Mouse (Mus musculus) layer of hippocampus, postnatal 14 days (tissue): ENCODE data around the gene Dock7. TPM values are rescaled to one million over a fixed set of nuclear protein-coding genes. Genes with fewer than 3 reads are reported as not detected.
"Not testable (repeated sequence)": the region's sequence is repeated elsewhere in the genome, so short reads cannot be mapped to it uniquely, and the experiment has no call there.

ENCODE experiments used
- DNase-seq, 2 experiments: peaks; one replicate each; pipeline ENCODE4 v3.0.0; 2021 to 2022; ENCODE audit warnings: low spot score in 2 of 2, mixed read lengths in 1 of 2
- total RNA-seq, 2 experiments: library from RNA; stranded (reverse); gene quantifications; 2 replicates each; pipeline ENCODE4 v1.2.3; 2021

Gene Dock7
- total RNA-seq, 2 experiments from 2014 or later: 36.2 to 42.4 TPM

DNA sequence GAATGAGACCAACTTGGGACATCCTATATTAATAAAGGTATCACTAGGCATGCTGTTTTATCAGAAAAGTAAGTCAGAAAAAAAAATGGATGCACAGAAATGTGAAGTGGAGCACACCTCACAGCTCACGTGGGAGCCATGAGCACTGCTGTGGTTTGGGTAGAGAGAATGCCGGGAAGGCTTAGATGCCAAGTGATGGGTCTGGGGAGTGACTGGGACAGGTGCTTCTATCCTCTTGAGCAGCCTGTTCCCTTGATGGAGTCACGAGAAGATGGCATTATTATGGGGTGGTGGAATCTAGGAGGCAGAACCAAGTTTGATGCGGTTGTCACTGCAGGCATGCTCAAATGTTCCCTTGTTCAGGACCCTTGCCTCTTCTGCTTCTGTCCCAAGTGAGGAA is 109.7 kb downstream of the Dock7 start:
- DNase-seq: no peak

DNA sequence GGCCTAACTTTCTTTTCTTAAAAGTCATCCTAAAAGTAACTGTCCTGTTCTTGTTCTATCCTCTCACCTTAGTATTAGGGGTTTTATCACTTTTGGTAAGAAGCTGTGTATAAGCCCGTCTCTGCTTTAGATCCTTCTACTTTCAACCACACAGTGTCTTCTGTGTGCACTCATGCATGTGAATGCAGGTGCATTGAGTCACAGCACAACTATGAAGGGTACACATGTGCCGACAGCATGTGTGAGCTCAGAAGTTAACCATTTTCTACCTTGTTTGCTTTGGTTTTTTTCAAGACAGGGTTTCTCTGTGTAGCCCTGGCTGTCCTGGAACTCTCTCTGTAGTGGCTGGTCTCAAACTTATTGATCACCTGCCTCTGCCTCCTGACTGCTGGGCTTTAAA is 114.4 kb downstream of the Dock7 start:
- no peak for DNase-seq

DNA sequence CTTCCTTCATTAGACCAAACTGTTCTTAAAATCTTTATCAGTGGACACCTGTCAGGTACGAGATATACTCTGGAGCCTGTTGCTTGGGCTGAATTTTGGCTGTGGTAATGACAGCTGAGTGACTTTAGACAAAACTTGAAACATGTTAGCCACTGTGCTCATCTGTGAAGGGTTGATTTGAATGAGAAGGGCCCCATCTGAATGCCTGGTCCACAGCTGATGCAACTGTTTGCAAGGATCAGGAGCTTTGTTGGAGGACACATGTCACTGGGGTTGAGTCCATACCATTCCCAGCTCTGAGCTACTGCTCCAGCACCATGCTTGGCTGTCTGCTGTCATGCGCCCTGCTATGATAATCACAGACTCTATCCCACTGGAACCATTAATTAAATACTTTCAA is 115.1 kb downstream of the Dock7 start:
- DNase-seq: no peak

DNA sequence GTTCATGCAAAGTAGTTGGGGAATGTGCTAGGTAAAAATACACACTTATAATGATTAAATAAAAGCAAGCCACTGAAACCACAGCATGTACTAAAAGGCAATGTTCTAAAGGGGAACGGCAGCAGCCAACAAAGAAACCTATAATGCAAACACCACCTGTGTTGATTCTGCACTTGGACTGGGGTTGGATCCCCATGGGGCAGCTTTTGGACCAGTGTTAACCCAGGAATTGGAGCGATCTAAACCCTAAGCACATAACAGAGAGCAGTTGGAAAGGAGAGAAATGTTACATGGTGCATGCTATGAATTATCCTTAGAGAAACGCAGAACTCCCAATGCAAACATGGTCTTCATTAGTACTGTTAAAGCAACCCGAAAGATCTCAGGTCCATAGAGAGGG is 127.2 kb downstream of the Dock7 start:
- DNase-seq: no peak

DNA sequence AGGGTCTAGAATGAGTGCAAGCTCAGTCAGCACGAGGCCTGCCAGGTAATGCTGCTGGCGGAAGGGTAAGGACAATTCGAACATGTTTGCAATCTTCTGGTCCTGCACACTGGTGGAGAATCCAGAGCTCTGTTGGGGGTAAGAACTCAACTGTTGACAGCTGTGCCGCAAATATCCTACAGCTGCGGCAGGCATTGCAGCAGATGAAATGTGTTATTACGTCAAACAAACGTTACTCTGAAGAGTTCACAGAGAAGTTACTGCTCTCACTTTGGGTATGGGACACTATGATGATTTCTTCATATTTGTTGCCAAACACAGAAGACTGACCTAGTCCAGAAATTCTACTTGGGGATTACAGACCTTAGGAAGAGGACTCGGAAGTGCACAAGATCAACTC is 136.0 kb downstream of the Dock7 start:
- no peak for DNase-seq

DNA sequence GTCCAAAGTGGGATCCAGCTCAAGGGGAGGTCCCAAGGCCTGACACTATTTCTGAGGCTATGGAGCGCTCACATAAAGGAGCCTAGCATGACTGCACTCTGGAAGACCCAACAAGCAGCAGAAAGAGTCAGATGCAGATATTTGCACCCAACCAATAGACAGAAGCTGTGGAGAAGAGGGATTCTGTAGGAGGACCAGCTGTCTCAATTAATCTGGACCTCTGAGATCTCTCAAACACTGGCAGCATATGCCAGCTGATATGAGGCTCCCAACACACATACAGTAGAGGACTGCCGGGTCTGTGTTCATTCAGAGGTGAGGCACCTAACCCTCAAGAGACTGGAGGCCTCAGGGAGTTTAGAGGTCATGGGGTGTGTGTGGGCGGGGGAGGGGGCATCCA is 140.7 kb downstream of the Dock7 start:
- DNase-seq: peak in 1 of 2 experiments; percentile 13

DNA sequence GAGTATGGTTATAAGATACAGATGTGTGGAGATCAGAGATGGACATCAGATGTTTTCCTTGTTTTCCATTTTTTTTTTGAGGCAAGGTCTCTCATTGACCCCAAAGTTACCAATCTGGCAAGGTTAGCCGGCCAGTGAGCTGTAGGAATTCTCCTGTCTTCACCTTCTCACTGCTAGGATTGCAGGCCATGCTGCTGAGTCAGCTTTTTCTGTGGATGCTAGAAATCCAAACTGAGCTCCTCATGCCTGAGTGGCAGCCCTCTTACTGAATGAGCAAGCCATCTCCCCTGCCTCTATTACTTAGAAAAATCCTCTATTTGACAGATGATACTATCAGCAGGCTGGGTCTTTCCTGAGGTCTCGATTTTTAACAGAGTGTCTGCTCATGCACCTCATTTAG is 142.0 kb downstream of the Dock7 start:
- DNase-seq: no peak

DNA sequence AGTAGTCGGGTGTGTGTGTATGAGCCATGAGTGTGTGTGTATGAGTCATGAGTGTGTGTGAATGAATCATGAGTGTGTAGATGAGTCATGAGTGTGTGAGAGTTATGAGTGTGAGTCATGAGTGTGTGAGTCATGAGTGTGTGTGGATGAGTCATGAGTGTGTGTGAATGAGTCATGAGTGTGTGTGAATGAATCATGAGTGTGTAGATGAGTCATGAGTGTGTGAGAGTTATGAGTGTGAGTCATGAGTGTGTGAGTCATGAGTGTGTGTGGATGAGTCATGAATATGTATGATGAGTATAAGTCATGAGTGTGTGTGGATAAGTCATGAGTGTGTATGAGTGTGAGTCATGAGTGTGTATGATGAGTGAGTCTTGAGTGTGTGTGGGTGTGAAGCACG is 142.4 kb downstream of the Dock7 start:
- not testable (repeated sequence) for DNase-seq

DNA sequence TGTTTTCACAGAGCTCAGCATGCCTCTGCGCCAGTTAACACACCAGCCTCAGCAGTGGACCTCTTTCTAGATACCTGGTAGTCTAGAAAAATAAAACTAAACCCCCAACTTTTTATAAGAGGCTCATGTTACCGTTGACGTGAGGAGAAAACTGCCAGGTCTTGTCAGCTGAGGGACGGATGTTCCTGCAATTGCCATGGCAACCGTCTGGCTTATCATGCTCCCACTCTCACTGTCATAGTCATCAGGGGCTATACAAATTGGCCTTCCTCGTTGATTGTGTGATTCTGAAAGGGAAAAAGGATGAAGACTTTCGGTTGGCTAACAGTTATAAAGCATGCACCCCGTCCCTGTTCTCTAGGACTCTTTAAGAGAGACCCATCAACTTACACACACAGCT is 145.0 kb downstream of the Dock7 start:
- peak in 1 of 2 experiments; percentile 57 for DNase-seq

DNA sequence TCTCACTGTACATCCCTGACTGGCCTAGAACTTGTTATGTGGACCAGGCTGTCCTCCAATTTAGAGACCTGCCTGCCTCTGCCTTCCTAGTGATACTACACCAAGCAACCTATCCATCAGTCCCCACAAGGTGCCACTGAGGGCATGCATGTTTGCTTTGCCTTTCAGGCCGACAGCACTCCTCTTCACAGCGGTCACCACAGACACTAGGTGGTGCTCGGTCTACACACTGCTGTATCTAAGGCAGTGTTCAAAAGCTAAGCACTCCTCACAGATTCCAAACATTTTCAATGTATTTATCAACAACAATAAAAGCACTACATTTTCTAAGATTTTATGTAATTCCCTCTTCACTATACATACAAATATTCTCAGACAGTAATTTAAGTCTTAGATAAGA is 150.8 kb downstream of the Dock7 start:
- DNase-seq: no peak

DNA sequence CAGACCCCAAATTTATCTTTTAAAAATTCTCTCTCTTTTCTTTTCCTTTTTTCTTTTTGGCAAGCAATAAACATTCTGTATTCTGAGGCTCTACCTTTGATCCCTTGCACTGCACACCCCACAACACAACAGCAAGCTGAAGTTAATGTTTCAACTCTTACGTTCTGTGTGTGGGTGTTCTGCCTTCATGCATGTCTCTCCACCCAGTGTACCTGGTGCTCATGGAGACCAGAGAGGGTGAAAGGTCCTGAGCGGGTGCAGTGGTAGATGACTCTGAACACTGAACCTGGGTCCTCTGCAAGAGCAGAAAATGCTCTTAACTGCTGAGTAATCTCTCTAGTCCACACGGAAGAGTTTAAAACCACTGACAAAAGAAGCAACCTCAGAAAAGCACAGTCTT is 160.5 kb downstream of the Dock7 start:
- DNase-seq: no peak

DNA sequence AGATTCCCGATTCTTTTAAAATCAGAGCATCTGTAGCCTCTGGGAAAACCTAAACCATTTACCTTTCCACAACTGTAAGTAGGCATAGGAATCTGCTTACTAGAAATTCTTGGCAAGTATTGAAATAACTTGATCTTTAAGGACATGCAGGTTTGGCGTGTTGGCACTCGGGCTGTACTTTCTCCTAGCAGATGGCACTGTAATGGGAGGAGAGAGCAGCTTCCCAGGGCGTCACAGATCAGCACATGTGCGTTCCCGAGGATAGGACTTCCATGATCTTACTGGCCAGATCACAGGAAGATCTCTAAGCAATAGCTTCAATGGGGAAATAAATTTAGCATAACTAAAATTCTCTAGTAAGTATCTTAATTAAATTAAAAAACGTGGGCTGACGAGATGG is 164.7 kb downstream of the Dock7 start:
- no peak for DNase-seq

DNA sequence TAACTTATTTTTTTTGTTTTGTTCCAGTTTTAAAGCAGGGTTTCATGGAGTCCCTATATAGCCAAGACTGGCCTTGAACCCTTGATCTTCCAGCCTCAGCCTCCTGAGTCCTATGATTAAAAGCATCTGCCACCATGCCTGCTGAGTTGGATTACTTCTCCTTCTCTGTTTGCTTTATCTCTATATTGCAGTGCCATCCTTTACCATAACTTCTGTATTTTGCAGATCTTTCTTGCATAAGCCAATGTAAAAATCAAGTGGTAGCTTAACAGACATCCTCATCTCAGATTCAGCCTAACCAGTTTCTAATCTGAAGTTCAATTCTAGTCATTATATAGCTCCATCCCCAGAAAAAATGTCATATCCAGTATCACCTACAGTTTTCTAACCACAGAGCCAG is 170.2 kb downstream of the Dock7 start:
- no peak for DNase-seq

DNA sequence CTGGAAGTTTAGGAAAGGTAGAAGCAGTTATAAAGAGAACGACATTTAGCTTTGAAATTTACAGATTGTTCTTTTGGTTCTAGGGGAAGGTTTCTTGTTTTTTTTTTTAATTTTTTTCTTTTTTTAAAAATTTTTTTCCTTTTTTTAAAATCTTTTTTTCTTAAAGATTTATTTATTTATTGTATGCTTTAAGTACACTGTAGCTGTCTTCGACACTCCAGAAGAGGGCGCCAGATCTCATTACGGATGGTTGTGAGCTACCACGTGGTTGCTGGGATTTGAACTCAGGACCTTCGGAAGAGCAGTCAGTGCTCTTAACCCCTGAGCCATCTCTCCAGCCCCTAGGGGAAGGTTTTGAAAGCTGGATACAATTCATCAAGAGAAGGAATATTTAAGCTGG is 182.5 kb downstream of the Dock7 start:
- not testable (repeated sequence) for DNase-seq

DNA sequence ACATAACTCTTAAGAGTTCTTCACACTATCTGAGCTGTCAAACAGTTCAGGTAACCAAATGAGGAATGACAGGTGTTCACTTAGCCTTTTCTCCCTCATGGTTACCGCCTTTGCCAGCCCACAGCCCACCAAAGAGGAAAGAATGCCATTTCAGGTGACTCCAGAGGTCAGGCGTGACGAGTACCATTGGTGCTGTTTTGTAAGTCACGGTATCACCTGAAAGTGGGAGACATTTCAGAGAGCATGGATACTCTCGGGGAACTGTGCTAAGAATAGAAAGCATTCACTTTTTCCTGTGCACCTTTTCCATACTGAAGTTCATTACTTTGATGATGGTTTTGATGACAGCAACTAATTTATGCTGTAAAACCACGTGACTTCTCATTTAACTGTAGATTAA is 184.7 kb downstream of the Dock7 start:
- no peak for DNase-seq

DNA sequence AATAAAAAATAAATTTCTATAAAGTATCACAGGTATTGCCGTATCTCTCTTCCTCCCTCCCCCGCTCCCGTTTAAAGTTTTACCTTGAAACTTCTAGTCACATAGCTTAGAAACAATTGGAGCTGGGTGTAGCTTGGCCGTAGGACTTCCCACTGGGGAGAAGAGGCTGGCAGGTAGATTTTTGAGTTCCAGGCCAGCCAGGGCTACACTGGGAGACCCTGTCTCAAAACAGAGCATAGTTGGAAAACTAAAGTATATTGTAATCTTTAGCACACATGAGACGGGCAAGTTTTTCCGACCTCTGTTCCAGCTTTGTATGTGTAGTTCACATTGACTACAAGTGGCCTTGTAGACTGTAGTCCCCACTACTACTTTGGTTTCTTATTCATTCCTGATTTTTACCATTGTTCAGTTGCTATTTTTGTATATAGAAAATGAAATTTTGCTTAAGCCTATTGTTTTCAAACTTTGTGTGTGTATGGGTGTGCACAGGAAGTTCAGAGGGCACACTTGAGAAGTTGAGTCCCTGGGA is 195.4 kb downstream of the Dock7 start:
- DNase-seq: no peak

DNA sequence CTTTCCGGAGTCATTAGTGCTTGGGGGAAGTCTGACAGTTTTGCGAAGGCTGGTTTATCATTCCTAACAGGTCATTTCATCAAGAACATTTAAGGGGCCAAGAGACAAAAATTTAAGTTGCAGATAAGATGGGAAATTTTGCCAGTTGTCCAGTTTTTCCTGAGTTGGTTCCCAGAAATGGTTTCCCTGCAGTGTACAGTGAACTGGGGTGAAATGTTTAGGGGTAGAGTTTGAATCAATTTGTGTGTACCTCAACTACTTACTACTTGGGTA is 195.9 kb downstream of the Dock7 start:
- DNase-seq: no peak

DNA sequence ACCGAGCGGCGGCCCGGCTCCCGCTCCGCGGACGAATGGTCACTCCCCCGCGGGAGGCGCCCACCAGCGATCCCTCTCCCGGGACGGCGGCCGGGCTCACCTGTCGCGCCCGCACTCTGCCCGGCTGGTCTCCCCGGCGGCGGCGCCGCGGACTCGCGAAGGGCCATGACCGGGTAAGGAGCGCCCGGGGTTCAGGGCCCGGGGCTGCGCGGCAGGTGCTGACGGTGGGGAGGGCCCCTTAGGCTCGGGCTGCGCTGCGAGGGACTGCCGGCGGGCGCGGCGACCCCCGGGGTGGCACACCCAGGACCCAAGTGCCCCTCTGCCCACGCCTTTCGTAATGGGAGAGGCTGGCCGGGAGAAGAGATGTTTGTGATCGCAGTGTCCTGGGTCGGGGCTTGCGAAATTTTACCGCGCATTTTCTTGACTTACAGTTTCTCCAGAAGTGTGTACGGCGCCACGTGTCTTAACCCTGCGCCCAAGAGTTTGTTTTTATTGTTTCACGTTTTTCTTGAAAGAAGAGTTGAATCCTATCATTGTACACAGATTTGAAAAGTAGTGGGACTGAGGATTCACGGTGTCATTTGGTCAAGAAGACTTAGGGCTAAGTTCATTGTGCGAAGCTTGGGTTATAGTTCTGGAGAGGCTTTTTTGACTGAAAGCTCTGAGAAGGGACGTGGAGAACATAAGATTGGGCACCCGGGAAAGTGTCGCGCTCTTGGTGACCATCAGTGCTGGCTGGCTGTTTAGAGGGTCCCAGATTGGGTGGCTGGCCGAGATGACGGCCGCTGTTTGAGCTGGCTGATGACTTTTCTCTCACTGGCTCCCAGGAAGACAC is 196.4 kb downstream of the Dock7 start:
- peak in 1 of 2 experiments; percentile 25 for DNase-seq

DNA sequence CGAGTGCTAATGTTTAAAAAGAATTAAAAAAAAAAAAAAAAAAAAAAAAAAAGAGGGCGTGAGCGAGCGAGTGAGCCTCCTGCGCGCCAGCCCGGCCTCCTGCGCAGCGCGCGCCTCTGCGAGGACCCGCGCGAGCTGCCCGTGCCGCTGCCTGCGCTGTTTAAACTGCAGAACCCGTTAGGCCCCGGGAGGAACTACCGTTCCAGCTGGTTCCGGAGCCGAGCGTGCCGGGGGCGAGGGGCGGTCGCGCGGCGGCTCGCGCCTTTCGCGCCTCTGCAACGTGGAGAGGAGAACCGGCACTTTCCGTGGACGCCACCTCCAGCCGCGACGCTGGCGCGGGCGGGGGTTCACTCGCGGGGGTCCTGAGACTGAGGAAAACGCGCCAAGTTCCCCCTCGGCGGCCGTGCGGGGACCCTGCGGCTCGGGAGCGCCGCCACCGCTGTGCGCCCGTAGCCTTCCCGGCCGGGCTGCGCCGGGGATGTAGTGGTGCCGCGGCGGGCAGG is 197.1 kb downstream of the Dock7 start, which contains the start of gene Usp1:
Gene Usp1, plus strand, starts transcription at position 243 of the 503 bp plus-strand sequence.
- peak; percentile 80 to 94 for DNase-seq

DNA sequence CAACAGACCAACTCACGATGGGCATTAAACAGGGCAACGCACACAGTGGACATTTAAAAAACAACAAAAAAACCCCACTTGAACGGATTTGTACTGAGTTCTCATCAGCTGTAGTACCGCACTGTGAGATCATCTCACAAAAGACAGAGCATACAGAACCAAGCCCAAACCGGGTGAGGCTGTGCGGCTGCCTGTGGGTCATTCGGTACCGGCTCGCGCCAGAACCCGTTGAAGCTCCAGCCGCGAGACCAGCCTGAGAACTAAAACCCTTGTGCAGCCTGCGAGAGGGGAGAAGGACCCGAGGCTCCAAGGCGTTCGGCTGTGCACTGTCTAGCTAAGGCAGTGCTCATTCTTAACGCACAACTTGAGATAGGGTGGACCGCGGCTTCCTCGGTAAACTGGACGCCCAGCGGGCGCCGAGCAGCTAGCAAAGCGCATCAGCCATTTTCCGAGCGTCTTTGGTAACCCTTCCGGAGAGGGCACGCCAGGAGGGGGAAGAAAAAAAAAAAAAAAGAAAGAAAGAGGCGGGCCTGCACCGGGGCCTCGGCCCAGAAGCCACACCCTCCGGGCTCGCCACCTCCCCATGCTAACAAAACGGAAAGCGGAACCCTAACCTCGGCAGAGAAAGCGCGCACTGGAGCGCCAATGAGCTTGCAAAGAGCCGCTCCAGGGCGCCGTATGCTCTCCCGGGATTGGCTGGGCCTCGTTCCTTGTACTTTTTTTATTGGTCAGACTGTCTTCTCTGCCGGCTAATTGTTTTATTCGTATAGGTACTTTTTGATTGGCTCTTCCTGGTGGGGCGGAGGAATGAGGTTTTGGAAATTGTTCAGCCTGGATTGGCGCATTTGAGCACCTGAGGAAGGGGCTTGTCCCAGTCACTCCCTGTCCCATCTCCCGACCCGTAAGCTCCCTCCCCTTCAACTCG is 197.8 kb downstream of the Dock7 start:
- DNase-seq: peak; percentile 94 to 99

DNA sequence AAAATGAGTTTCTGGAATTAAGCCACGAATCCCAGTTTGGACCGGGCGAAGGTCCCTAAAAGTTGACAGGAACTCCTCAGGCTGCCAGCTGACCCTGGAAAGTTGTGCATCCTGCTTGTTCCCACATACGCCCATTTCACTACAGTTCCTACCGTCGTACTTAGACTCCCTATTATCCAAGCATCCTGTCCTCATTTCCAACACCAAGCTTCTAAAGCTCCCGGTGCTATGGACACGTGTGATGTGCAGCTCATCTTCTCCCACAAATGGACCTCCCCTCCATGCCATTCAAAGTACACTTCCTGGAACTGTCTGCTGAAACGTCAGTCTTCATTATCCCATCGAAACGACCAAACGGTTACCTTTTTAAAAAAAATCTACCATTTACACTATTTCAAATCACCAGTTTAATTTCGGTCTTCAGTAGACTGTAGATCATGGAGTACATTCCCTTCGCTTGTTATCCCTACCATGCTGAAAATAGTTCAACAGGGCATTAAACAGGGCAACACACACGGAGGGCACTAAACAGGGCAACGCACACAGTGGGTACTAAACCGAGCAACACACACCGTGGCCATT is 198.6 kb downstream of the Dock7 start:
- peak in 1 of 2 experiments; percentile 18 for DNase-seq

DNA sequence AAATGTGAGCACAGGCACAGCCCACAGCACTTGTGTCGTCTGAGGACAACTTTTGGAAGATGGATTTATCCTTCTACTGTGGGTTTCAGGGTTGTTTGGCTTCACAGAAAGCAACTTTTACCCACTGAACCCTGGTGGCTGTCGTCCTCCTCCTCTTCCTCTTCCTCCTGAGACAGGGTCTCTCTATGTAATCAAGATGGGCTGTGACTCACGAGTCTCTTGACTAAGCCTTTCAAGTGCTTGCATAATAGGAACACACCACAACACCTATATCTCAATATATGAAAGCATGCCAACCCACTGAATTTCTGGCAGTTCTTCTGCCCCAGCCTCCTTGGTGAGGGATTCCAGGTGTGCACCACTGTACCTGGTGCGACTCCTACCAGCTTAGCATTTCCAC is 199.8 kb downstream of the Dock7 start:
- no peak for DNase-seq
